Mouse (Mus musculus): ENCODE data around the gene Lrrtm4. TPM values are rescaled to one million over a fixed set of nuclear protein-coding genes. Genes with fewer than 3 reads are reported as not detected.

Gene Lrrtm4
- polyA plus RNA-seq, 1 experiment = not detected

- Histone ChIP-seq H3K27ac (ENCODE audit: insufficient read depth, low read depth, low read length) (no peak overlapping the region), H3K4me3 (ENCODE audit: insufficient read depth, low read depth, low read length) (no peak overlapping the region), H3K4me1 (ENCODE audit: control insufficient read depth, insufficient read depth, low read length) (no peaks in the 10 kb centered on the region), H3K27me3 (replicated peaks; ENCODE audit: control insufficient read depth, insufficient read depth, low read length) (no peaks in the 10 kb centered on the region), H3K36me3 (ENCODE audit: control insufficient read depth, insufficient read depth, low read length) (no peaks in the 10 kb centered on the region)
- TF ChIP-seq CTCF (conservative IDR thresholded peaks at IDR 0.05; ENCODE audit: insufficient read depth, insufficient read length, low read depth, low read length) = no peak
- TF ChIP-seq POLR2A (IDR thresholded peaks at IDR 0.05; ENCODE audit: low read depth, low read length) = no peak
- no peak for DNase-seq
- 90% methylated on average over 2 of the region's 2 CpGs for WGBS
Measured at GRCm38 (mm10) chr6:80105343-80105742, 86.7 kb downstream of the Lrrtm4 start.

GRCm38 (mm10) chr6:80105843-80106242, 87.2 kb downstream of the Lrrtm4 start:
- Histone ChIP-seq H3K27me3 (replicated peaks; ENCODE audit: control insufficient read depth, insufficient read depth, low read length) (no peaks in the 10 kb centered on the region), H3K36me3 (ENCODE audit: control insufficient read depth, insufficient read depth, low read length) (no peaks in the 10 kb centered on the region), H3K27ac (ENCODE audit: insufficient read depth, low read depth, low read length) (no peak overlapping the region), H3K4me3 (ENCODE audit: insufficient read depth, low read depth, low read length) (no peak overlapping the region), H3K4me1 (ENCODE audit: control insufficient read depth, insufficient read depth, low read length) (no peaks in the 10 kb centered on the region)
- TF ChIP-seq POLR2A (IDR thresholded peaks at IDR 0.05; ENCODE audit: low read depth, low read length) (no peak), CTCF (conservative IDR thresholded peaks at IDR 0.05; ENCODE audit: insufficient read depth, insufficient read length, low read depth, low read length) (no peak)
- DNase-seq = no peak
- 85% methylated on average over 1 of the region's 1 CpGs for WGBS

- Histone ChIP-seq H3K27ac (ENCODE audit: insufficient read depth, low read depth, low read length) (no peak overlapping the region), H3K4me1 (ENCODE audit: control insufficient read depth, insufficient read depth, low read length) (no peaks in the 10 kb centered on the region), H3K27me3 (replicated peaks; ENCODE audit: control insufficient read depth, insufficient read depth, low read length) (no peaks in the 10 kb centered on the region), H3K36me3 (ENCODE audit: control insufficient read depth, insufficient read depth, low read length) (no peaks in the 10 kb centered on the region), H3K4me3 (ENCODE audit: insufficient read depth, low read depth, low read length) (no peak overlapping the region)
- TF ChIP-seq POLR2A (IDR thresholded peaks at IDR 0.05; ENCODE audit: low read depth, low read length) = no peak
- TF ChIP-seq CTCF (conservative IDR thresholded peaks at IDR 0.05; ENCODE audit: insufficient read depth, insufficient read length, low read depth, low read length) = no peak
- no peak for DNase-seq
- 79% methylated on average over 1 of the region's 1 CpGs for WGBS
Measured at GRCm38 (mm10) chr6:80126419-80126818, 107.7 kb downstream of the Lrrtm4 start.

- no peak for TF ChIP-seq CTCF (conservative IDR thresholded peaks at IDR 0.05; ENCODE audit: insufficient read depth, insufficient read length, low read depth, low read length)
- no peak for TF ChIP-seq POLR2A (IDR thresholded peaks at IDR 0.05; ENCODE audit: low read depth, low read length)
- Histone ChIP-seq H3K4me1 (ENCODE audit: control insufficient read depth, insufficient read depth, low read length) (no peaks in the 10 kb centered on the region), H3K36me3 (ENCODE audit: control insufficient read depth, insufficient read depth, low read length) (no peaks in the 10 kb centered on the region), H3K4me3 (ENCODE audit: insufficient read depth, low read depth, low read length) (no peak overlapping the region), H3K27me3 (replicated peaks; ENCODE audit: control insufficient read depth, insufficient read depth, low read length) (no peaks in the 10 kb centered on the region), H3K27ac (ENCODE audit: insufficient read depth, low read depth, low read length) (no peak overlapping the region)
- no peak for DNase-seq
- whole genome bisulfite sequencing = 66% methylated on average over 4 of the region's 4 CpGs
Measured at GRCm38 (mm10) chr6:80162585-80162984, 143.9 kb downstream of the Lrrtm4 start.

GRCm38 (mm10) chr6:80181916-80182315, 163.2 kb downstream of the Lrrtm4 start:
- Histone ChIP-seq H3K4me1 (ENCODE audit: control insufficient read depth, insufficient read depth, low read length) (no peaks in the 10 kb centered on the region), H3K27me3 (replicated peaks; ENCODE audit: control insufficient read depth, insufficient read depth, low read length) (no peaks in the 10 kb centered on the region), H3K27ac (ENCODE audit: insufficient read depth, low read depth, low read length) (no peak overlapping the region), H3K4me3 (ENCODE audit: insufficient read depth, low read depth, low read length) (no peak overlapping the region), H3K36me3 (ENCODE audit: control insufficient read depth, insufficient read depth, low read length) (no peaks in the 10 kb centered on the region)
- no peak for DNase-seq
- WGBS = 81% methylated on average over 1 of the region's 1 CpGs
- no peak for TF ChIP-seq CTCF (conservative IDR thresholded peaks at IDR 0.05; ENCODE audit: insufficient read depth, insufficient read length, low read depth, low read length)
- TF ChIP-seq POLR2A (IDR thresholded peaks at IDR 0.05; ENCODE audit: low read depth, low read length) = no peak

- DNase-seq = no peak
- Histone ChIP-seq H3K4me3 (ENCODE audit: insufficient read depth, low read depth, low read length) (no peak overlapping the region), H3K4me1 (ENCODE audit: control insufficient read depth, insufficient read depth, low read length) (no peaks in the 10 kb centered on the region), H3K27ac (ENCODE audit: insufficient read depth, low read depth, low read length) (no peak overlapping the region), H3K27me3 (replicated peaks; ENCODE audit: control insufficient read depth, insufficient read depth, low read length) (no peaks in the 10 kb centered on the region), H3K36me3 (ENCODE audit: control insufficient read depth, insufficient read depth, low read length) (no peaks in the 10 kb centered on the region)
- no peak for TF ChIP-seq CTCF (conservative IDR thresholded peaks at IDR 0.05; ENCODE audit: insufficient read depth, insufficient read length, low read depth, low read length)
- TF ChIP-seq POLR2A (IDR thresholded peaks at IDR 0.05; ENCODE audit: low read depth, low read length) = no peak
- 88% methylated on average over 2 of the region's 2 CpGs for WGBS
Measured at GRCm38 (mm10) chr6:80182353-80182752, 163.7 kb downstream of the Lrrtm4 start.

GRCm38 (mm10) chr6:80185489-80186113, 166.9 kb downstream of the Lrrtm4 start:
- TF ChIP-seq CTCF (conservative IDR thresholded peaks at IDR 0.05; ENCODE audit: insufficient read depth, insufficient read length, low read depth, low read length) (no peak), POLR2A (IDR thresholded peaks at IDR 0.05; ENCODE audit: low read depth, low read length) (no peak)
- WGBS = 69% methylated on average over 6 of the region's 6 CpGs
- no peaks in the 10 kb centered on the region for H3K36me3 ChIP-seq (ENCODE audit: control insufficient read depth, insufficient read depth, low read length)

More at GRCm38 (mm10) chr6:80185489-80186113, 166.9 kb downstream of the Lrrtm4 start:
- H3K4me1 ChIP-seq (ENCODE audit: control insufficient read depth, insufficient read depth, low read length) = no peaks in the 10 kb centered on the region
- H3K27me3 ChIP-seq (replicated peaks; ENCODE audit: control insufficient read depth, insufficient read depth, low read length) = no peaks in the 10 kb centered on the region
- H3K27ac ChIP-seq (ENCODE audit: insufficient read depth, low read depth, low read length) = no peak overlapping the region
- H3K4me3 ChIP-seq (ENCODE audit: insufficient read depth, low read depth, low read length) = no peak overlapping the region
- no peak for DNase-seq
